In the genomic region with DNA sequence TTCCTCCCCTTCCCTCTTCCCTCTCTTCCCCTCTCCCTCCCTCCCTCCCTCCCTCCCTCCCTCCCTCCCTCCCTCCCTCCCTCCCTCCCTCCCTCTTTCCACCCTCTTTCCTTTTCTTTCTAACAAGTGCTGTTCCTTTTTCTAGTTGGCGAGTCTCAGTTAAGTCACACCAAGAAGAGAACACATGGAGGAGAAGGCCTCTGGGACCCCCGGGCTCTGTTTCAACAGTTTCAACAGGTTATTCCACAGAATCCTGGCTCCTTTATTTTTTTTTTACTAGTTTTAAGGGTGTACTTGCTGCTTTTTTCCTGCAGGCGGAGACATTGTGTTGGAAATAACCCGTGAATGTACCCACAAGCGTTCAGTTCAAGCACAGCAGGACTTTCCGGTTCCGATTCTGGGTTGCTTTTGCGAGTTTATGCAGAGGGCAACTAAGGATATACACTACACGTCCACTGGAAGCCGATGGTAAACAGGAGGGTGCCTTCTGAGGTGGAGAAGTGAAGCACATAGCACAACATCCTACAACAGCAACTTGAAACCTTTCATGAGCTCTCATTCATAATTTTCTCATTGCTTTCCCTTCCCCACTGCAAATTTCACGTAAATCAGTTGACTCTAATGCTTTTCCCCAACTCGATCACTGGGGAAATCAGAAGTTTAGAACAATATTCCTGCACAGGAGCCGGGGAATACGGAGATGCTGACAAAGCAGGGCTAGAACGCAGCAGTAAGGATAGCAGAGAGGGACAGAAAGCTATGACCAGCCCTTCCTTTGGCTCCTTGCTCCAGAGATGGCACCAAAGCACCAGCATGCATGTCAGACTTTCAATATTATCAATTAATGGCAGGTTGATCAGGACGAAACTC, we compare ENCODE assay signal across 8 mouse cellular contexts. TPM values are rescaled to one million over a fixed set of nuclear protein-coding genes. Genes with fewer than 3 reads are reported as not detected.
DNase-seq lines count a peak whose midpoint lies in the region; ATAC-seq and TF ChIP-seq lines count a peak whose summit lies in the region.

No protein-coding gene starts in this region.

- peak; percentile 95 for TF ChIP-seq RAD21 in MEL (IDR thresholded peaks at IDR 0.05; ENCODE audit: low read depth, low read length)

- H3K36me3 ChIP-seq in MEL (ENCODE audit: control insufficient read depth in 1 of 2, insufficient read depth in 2 of 2, low read length in 2 of 2): no peaks in the 10 kb centered on the region
- H3K36me3 ChIP-seq in hindbrain, embryonic 11.5 days (ENCODE audit: control insufficient read depth, insufficient read depth, low read length): no peaks in the 10 kb centered on the region
- H3K36me3 ChIP-seq in lung, embryonic 16.5 days (ENCODE audit: control insufficient read depth, insufficient read depth, low read length): no peaks in the 10 kb centered on the region

- H3K4me3 ChIP-seq in MEL (ENCODE audit: control insufficient read depth in 1 of 2, insufficient read depth in 1 of 2, low read depth in 2 of 2, low read length in 2 of 2): peak overlapping the region; percentile 73 to 89
- peak overlapping the region; percentile 42 for H3K4me3 ChIP-seq in hindbrain, embryonic 11.5 days (ENCODE audit: low read depth, low read length)
- H3K4me3 ChIP-seq in lung, embryonic 16.5 days (ENCODE audit: low read length): peak overlapping the region; percentile 57

- WGBS in hindbrain, embryonic 11.5 days: 2% methylated on average over 15 of the region's 16 CpGs
- 2% methylated on average over 15 of the region's 16 CpGs for WGBS in lung, embryonic 16.5 days

- ATAC-seq in frontal cortex, adult (ENCODE audit: low TSS enrichment): peak; percentile 94
- peak; percentile 88 for ATAC-seq in hindbrain, embryonic 11.5 days (ENCODE audit: low FRiP score)
- peak; percentile 82 for ATAC-seq in lung, embryonic 16.5 days (ENCODE audit: low read depth)

- TF ChIP-seq CTCF in MEL (IDR thresholded peaks at IDR 0.05 in 2 of 3, conservative IDR thresholded peaks at IDR 0.05 in 1 of 3; ENCODE audit: control insufficient read depth in 1 of 3, insufficient read depth in 1 of 3, low read depth in 2 of 3, low read length in 3 of 3, poor library complexity in 1 of 3, severe bottlenecking in 1 of 3): peak; percentile 43 to 86 (median 65); a peak in 4 of 6 replicates

- peak overlapping the region; percentile 71 for H3K9ac ChIP-seq in MEL (ENCODE audit: control insufficient read depth, low read depth, low read length, poor library complexity, severe bottlenecking)
- H3K9ac ChIP-seq in hindbrain, embryonic 11.5 days (ENCODE audit: low read depth, low read length): peak overlapping the region; percentile 55
- H3K9ac ChIP-seq in lung, embryonic 16.5 days (ENCODE audit: low read length): peak overlapping the region; percentile 78

- H3K4me1 ChIP-seq in MEL (ENCODE audit: control insufficient read depth in 1 of 2, insufficient read depth in 2 of 2, low read length in 2 of 2): no peaks in the 10 kb centered on the region
- H3K4me1 ChIP-seq in hindbrain, embryonic 11.5 days (replicated peaks; ENCODE audit: control insufficient read depth, insufficient read depth, low read length): no peaks in the 10 kb centered on the region
- H3K4me1 ChIP-seq in lung, embryonic 16.5 days (replicated peaks; ENCODE audit: control insufficient read depth, insufficient read depth, low read length): no peaks in the 10 kb centered on the region

- TF ChIP-seq POLR2A in MEL (IDR thresholded peaks at IDR 0.05; ENCODE audit: control insufficient read depth in 1 of 2, insufficient read depth in 1 of 2, low read depth in 1 of 2, low read length in 2 of 2, poor library complexity in 1 of 2): no peak

- H3K4me2 ChIP-seq in hindbrain, embryonic 11.5 days (replicated peaks; ENCODE audit: low read depth, low read length): peak overlapping the region; percentile 61
- peak overlapping the region; percentile 85 for H3K4me2 ChIP-seq in lung, embryonic 16.5 days (ENCODE audit: low read depth, low read length)

- peak; percentile 80 for DNase-seq in MEL (ENCODE audit: low read depth, low spot score)
- peak; percentile 52 to 59 for DNase-seq in cerebellum, adult 18-20 months
- peak; percentile 80 for DNase-seq in hindbrain, embryonic 11.5 days (ENCODE audit: low spot score)
- DNase-seq in layer of hippocampus, adult 9-11 months: peak; percentile 68
- DNase-seq in ovary, postnatal 14 days (ENCODE audit: low spot score): peak; percentile 49
- DNase-seq in thymus, postnatal 14 days: peak; percentile 54

- H3K9me3 ChIP-seq in MEL (replicated peaks; ENCODE audit: insufficient read depth, low read length): no peaks in the 10 kb centered on the region
- H3K9me3 ChIP-seq in hindbrain, embryonic 11.5 days (ENCODE audit: control insufficient read depth, low read length): no peaks in the 10 kb centered on the region
- no peaks in the 10 kb centered on the region for H3K9me3 ChIP-seq in lung, embryonic 16.5 days (ENCODE audit: control insufficient read depth, low read length)

- H3K27ac ChIP-seq in MEL (ENCODE audit: control insufficient read depth, low read depth, low read length): no peak overlapping the region
- H3K27ac ChIP-seq in hindbrain, embryonic 11.5 days (ENCODE audit: low read depth, low read length): no peak overlapping the region
- peak overlapping the region; percentile 25; the same call in 1 of the 2 replicates for H3K27ac ChIP-seq in lung, embryonic 16.5 days (ENCODE audit: low read length)

- H3K79me2 ChIP-seq in MEL (ENCODE audit: control insufficient read depth, insufficient read depth, low read length, poor library complexity): no peaks in the 10 kb centered on the region

- TF ChIP-seq EP300 in MEL (IDR thresholded peaks at IDR 0.05; ENCODE audit: low read depth in 1 of 2, low read length in 2 of 2): no peak

- peaks cover 0 to 4% of the 10 kb centered on the region in 2 experiments; a peak in 3 of 4 replicates for H3K27me3 ChIP-seq in MEL (ENCODE audit: control insufficient read depth in 1 of 2, insufficient read depth in 2 of 2, low read length in 2 of 2)
- no peaks in the 10 kb centered on the region for H3K27me3 ChIP-seq in hindbrain, embryonic 11.5 days (ENCODE audit: control insufficient read depth, insufficient read depth, low read length)
- no peaks in the 10 kb centered on the region for H3K27me3 ChIP-seq in lung, embryonic 16.5 days (ENCODE audit: control insufficient read depth, insufficient read depth, low read depth, low read length)

TF ChIP-seq in MEL, 35 proteins besides CTCF, POLR2A, EP300 and RAD21:
- TF ChIP-seq MAX (IDR thresholded peaks at IDR 0.05; ENCODE audit: low read length): no peak
- TF ChIP-seq SMC3 (IDR thresholded peaks at IDR 0.05; ENCODE audit: low read depth, low read length): peak; percentile 89
- no peak for TF ChIP-seq MYB (IDR thresholded peaks at IDR 0.05; ENCODE audit: low read depth, low read length)
- peak; percentile 76 for TF ChIP-seq ZC3H11A (IDR thresholded peaks at IDR 0.05; ENCODE audit: low read depth, low read length)
- TF ChIP-seq BHLHE40 (IDR thresholded peaks at IDR 0.05; ENCODE audit: borderline replicate concordance, low read depth, low read length): no peak
- TF ChIP-seq NELFE (IDR thresholded peaks at IDR 0.05; ENCODE audit: low read depth, low read length): no peak
- TF ChIP-seq POLR2AphosphoS2 (IDR thresholded peaks at IDR 0.05; ENCODE audit: low read length): no peak
- no peak for TF ChIP-seq E2F4 (IDR thresholded peaks at IDR 0.05; ENCODE audit: borderline replicate concordance, low read depth, low read length)
- no peak for TF ChIP-seq ZKSCAN1 (IDR thresholded peaks at IDR 0.05; ENCODE audit: low read depth, low read length)
- peak; percentile 93 for TF ChIP-seq ZNF384 (IDR thresholded peaks at IDR 0.05; ENCODE audit: low read depth, low read length)
- no peak for TF ChIP-seq JUND (IDR thresholded peaks at IDR 0.05; ENCODE audit: low read depth, low read length)
- TF ChIP-seq RCOR1 (IDR thresholded peaks at IDR 0.05; ENCODE audit: low read depth, low read length): no peak
- no peak for TF ChIP-seq MYC (IDR thresholded peaks at IDR 0.05; ENCODE audit: low read depth, low read length)
- peak; percentile 61; the same call in 1 of the 2 replicates for TF ChIP-seq SIN3A (IDR thresholded peaks at IDR 0.05; ENCODE audit: low read length)
- no peak for TF ChIP-seq USF1 (IDR thresholded peaks at IDR 0.05; ENCODE audit: low read depth, low read length)
- no peak for TF ChIP-seq USF2 (IDR thresholded peaks at IDR 0.05; ENCODE audit: borderline replicate concordance in 1 of 2, insufficient read depth in 1 of 2, low read depth in 1 of 2, low read length in 2 of 2)
- TF ChIP-seq TBP (IDR thresholded peaks at IDR 0.05; ENCODE audit: low read depth, low read length): no peak
- TF ChIP-seq HCFC1 (IDR thresholded peaks at IDR 0.05; ENCODE audit: low read depth, low read length): 0 out of 2 replicates have a peak, but pooled peaks have one; percentile 14
- TF ChIP-seq NRF1 (IDR thresholded peaks at IDR 0.05; ENCODE audit: insufficient read depth, low read depth, low read length, poor library complexity, severe bottlenecking): no peak
- TF ChIP-seq MAFK (IDR thresholded peaks at IDR 0.05; ENCODE audit: borderline replicate concordance, low read depth, low read length): peak; percentile 76
- TF ChIP-seq MXI1 (IDR thresholded peaks at IDR 0.05; ENCODE audit: low read depth, low read length): 0 out of 2 replicates have a peak, but pooled peaks have one; percentile 20
TF ChIP-seq in MEL: peak in this region for 7.

RNA-seq across cellular contexts. Expression of a gene that starts 16.7 kb away (rescaled TPM):
- 2.2 and 3.6 TPM in 2 replicates for total RNA-seq in MEL (2012; rRNA removed)
- 1 to 10 TPM in 1 of 2 experiments, not detected in 1; 8.8 TPM for polyA plus RNA-seq in MEL (2012; ENCODE audit: insufficient read depth in 1 of 2, insufficient read length in 2 of 2, low read depth in 1 of 2, low replicate concordance in 2 of 2, missing spikeins in 1 of 2)
- 55.4 and 66.1 TPM in 2 replicates for polyA plus RNA-seq in hindbrain, embryonic 11.5 days (2014; fragmentation: Nextera tagmentation; extraction: Ambion mirVana)
- 16.0 and 16.5 TPM in 2 replicates for polyA plus RNA-seq in lung, embryonic 16.5 days (2015; fragmentation: Nextera tagmentation; extraction: Ambion mirVana)

RNA-seq across cellular contexts. Expression of a gene that starts 27.6 kb away (rescaled TPM):
- total RNA-seq in MEL (2012; rRNA removed): 53.1 and 56.1 TPM in 2 replicates
- 100 to 1,000 TPM in 1 of 2 experiments, 10 to 100 TPM in 1; 75.9 to 157 TPM for polyA plus RNA-seq in MEL (2012; ENCODE audit: insufficient read depth in 1 of 2, insufficient read length in 2 of 2, low read depth in 1 of 2, low replicate concordance in 2 of 2, missing spikeins in 1 of 2)
- polyA plus RNA-seq in hindbrain, embryonic 11.5 days (2014; fragmentation: Nextera tagmentation; extraction: Ambion mirVana): 22.1 and 26.3 TPM in 2 replicates
- 31.1 and 33.6 TPM in 2 replicates for polyA plus RNA-seq in lung, embryonic 16.5 days (2015; fragmentation: Nextera tagmentation; extraction: Ambion mirVana)

RNA-seq across cellular contexts. Expression of a gene that starts 57.3 kb away (rescaled TPM):
- not detected in 2 replicates for total RNA-seq in MEL (2012; rRNA removed)
- under 1 TPM in 1 of 2 experiments, not detected in 1; 0.07 TPM for polyA plus RNA-seq in MEL (2012; ENCODE audit: insufficient read depth in 1 of 2, insufficient read length in 2 of 2, low read depth in 1 of 2, low replicate concordance in 2 of 2, missing spikeins in 1 of 2)
- polyA plus RNA-seq in hindbrain, embryonic 11.5 days (2014; fragmentation: Nextera tagmentation; extraction: Ambion mirVana): 0.60 and 1.0 TPM in 2 replicates
- 0.79 and 0.88 TPM in 2 replicates for polyA plus RNA-seq in lung, embryonic 16.5 days (2015; fragmentation: Nextera tagmentation; extraction: Ambion mirVana)
